Mouse (Mus musculus): Measurements from ENCODE around the gene Ppard.

DNA sequence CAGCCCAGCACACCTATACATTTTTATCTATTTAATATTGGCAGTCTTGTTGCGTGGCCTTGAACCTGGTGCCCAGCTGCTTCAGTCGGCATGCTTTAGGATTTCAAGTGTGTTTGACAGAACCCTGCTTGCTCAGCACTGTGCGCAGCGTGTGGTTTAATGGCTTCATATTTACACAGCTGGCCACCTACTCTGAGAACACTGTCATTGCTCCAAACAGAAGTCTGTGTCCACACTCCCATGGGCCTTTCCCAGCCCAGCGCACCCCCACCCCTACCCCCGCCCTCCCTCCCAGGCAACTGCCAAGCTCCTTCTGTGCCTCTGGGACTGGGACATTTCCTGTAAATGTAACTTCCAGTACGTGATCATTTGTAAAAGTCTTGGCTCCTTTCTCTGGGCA is 20.7 kb downstream of the Ppard start:
- TF ChIP-seq CTCF (IDR thresholded peaks at IDR 0.05; ENCODE audit: low read depth) = no peak
- TF ChIP-seq EP300 (IDR thresholded peaks at IDR 0.05; ENCODE audit: low read depth) = no peak
